Mouse (Mus musculus) E14TG2a.4 (cell line): ENCODE measurements around the gene Pgk2.
"Not testable (repeated sequence)": the region's sequence is repeated elsewhere in the genome, so short reads cannot be mapped to it uniquely, and the experiment has no call there.

Experiments used
- H3K27me3 ChIP-seq: 2 replicates; pipeline ENCODE4 v1.6.1; 2014; ENCODE audit warnings: low read length, control low read depth; ENCODE audit not compliant: insufficient read depth
- H3K36me3 ChIP-seq: 2 replicates; pipeline ENCODE4 v1.6.1; 2014; ENCODE audit warnings: low read length, control low read depth; ENCODE audit not compliant: insufficient read depth
- H3K4me1 ChIP-seq: replicated peaks from 2 replicates; pipeline ENCODE4 v1.6.1; 2014; ENCODE audit warnings: low read depth, low read length, control low read depth
- H3K4me3 ChIP-seq: replicated peaks from 2 replicates; pipeline ENCODE4 v1.5.1; 2014; ENCODE audit warnings: mild to moderate bottlenecking, low read length
- H3K9me3 ChIP-seq: 2 replicates; pipeline ENCODE4 v1.6.1; 2014; ENCODE audit warnings: low read length, control low read depth
- CTCF ChIP-seq: conservative IDR thresholded peaks from 2 replicates; pipeline ENCODE4 v1.5.1; 2014; ENCODE audit warnings: low read length
- NANOG ChIP-seq: IDR thresholded peaks from 2 replicates; pipeline ENCODE4 v1.6.1; 2014; ENCODE audit warnings: borderline replicate concordance, low read length, mixed read lengths
- POU5F1 ChIP-seq: IDR thresholded peaks from 2 replicates; pipeline ENCODE4 v1.6.1; 2014; ENCODE audit warnings: low read length, borderline replicate concordance

Gene Pgk2

GRCm38 (mm10) chr17:40208540-40208939 is at the start of gene Pgk2:
Pgk2 (minus strand) TSS chr17:40208640.
- Histone ChIP-seq H3K4me3 (no peak within 1 kb of the TSS), H3K9me3 (no peaks in the 10 kb centered on the region), H3K36me3 (no peaks in the 10 kb centered on the region), H3K4me1 (no peaks in the 10 kb centered on the region), H3K27me3 (no peaks in the 10 kb centered on the region)
- no peak for TF ChIP-seq NANOG
- no peak for TF ChIP-seq CTCF
- TF ChIP-seq POU5F1, result no peak

GRCm38 (mm10) chr17:40252487-40252886 is 44.0 kb upstream of the Pgk2 start:
- H3K9me3 ChIP-seq, result no peaks in the 10 kb centered on the region
- no peaks in the 10 kb centered on the region for H3K36me3 ChIP-seq
- H3K4me1 ChIP-seq, result no peaks in the 10 kb centered on the region
- H3K27me3 ChIP-seq, result no peaks in the 10 kb centered on the region
- no peak overlapping the region for H3K4me3 ChIP-seq
- TF ChIP-seq NANOG (no peak), POU5F1 (no peak), CTCF (no peak)

GRCm38 (mm10) chr17:40242135-40242534 is 33.7 kb upstream of the Pgk2 start, which contains the start of gene Crisp3:
Crisp3 (minus strand) TSS chr17:40242288.
- no peaks in the 10 kb centered on the region for H3K36me3 ChIP-seq
- H3K9me3 ChIP-seq, result no peaks in the 10 kb centered on the region
- no peaks in the 10 kb centered on the region for H3K4me1 ChIP-seq
- TF ChIP-seq NANOG, result no peak
- TF ChIP-seq POU5F1, result no peak
- no peak for TF ChIP-seq CTCF
- no peaks in the 10 kb centered on the region for H3K27me3 ChIP-seq
- no peak within 1 kb of the TSS for H3K4me3 ChIP-seq

GRCm38 (mm10) chr17:40201803-40202202 is 6.6 kb downstream of the Pgk2 start:
- not testable (repeated sequence) for H3K9me3 ChIP-seq, H3K4me3 ChIP-seq, H3K4me1 ChIP-seq, H3K27me3 ChIP-seq, H3K36me3 ChIP-seq

- H3K4me1 ChIP-seq, H3K4me3 ChIP-seq: not testable (repeated sequence)
- H3K9me3 ChIP-seq, result peaks cover 20% of the 10 kb centered on the region; the same call in 1 of the 2 replicates
These were observed 18.2 kb downstream of the Pgk2 start for GRCm38 (mm10) chr17:40190192-40190591.

GRCm38 (mm10) chr17:40157729-40158359 is 50.6 kb downstream of the Pgk2 start:
- not testable (repeated sequence) for H3K36me3 ChIP-seq, H3K4me3 ChIP-seq, H3K9me3 ChIP-seq, H3K27me3 ChIP-seq, H3K4me1 ChIP-seq

More at GRCm38 (mm10) chr17:40190192-40190591, 18.2 kb downstream of the Pgk2 start:
- H3K27me3 ChIP-seq, H3K36me3 ChIP-seq: not testable (repeated sequence)
